Mouse (Mus musculus): ENCODE data around the gene Syt7. TPM values are rescaled to one million over a fixed set of nuclear protein-coding genes. Genes with fewer than 3 reads are reported as not detected.

Gene Syt7
- total RNA-seq, 1 experiment from 2014 or later = 27.9 TPM

GRCm38 (mm10) chr19:10425484-10426270 is 36.8 kb downstream of the Syt7 start:
- no peak for DNase-seq

- no peak for DNase-seq
Observed at GRCm38 (mm10) chr19:10426312-10426711, 37.4 kb downstream of the Syt7 start.

- DNase-seq = no peak
Observed at GRCm38 (mm10) chr19:10426793-10427192, 37.9 kb downstream of the Syt7 start.

GRCm38 (mm10) chr19:10427431-10427830 is 38.5 kb downstream of the Syt7 start:
- no peak for DNase-seq

GRCm38 (mm10) chr19:10429371-10429770 is 40.5 kb downstream of the Syt7 start:
- no peak for DNase-seq

- DNase-seq = no peak
Observed at GRCm38 (mm10) chr19:10431410-10431809, 42.5 kb downstream of the Syt7 start.

GRCm38 (mm10) chr19:10431841-10432240 is 43.0 kb downstream of the Syt7 start:
- no peak for DNase-seq

GRCm38 (mm10) chr19:10433225-10433624 is 44.3 kb downstream of the Syt7 start:
- no peak for DNase-seq

- no peak for DNase-seq
Observed at GRCm38 (mm10) chr19:10433879-10434540, 45.1 kb downstream of the Syt7 start.

GRCm38 (mm10) chr19:10434927-10435326 is 46.0 kb downstream of the Syt7 start:
- DNase-seq = no peak

GRCm38 (mm10) chr19:10435908-10436307 is 47.0 kb downstream of the Syt7 start:
- DNase-seq = peak; percentile 55

- no peak for DNase-seq
Observed at GRCm38 (mm10) chr19:10436726-10437125, 47.8 kb downstream of the Syt7 start.

- no peak for DNase-seq
Observed at GRCm38 (mm10) chr19:10437521-10437920, 48.6 kb downstream of the Syt7 start.

- DNase-seq = no peak
Observed at GRCm38 (mm10) chr19:10444685-10445369, 55.9 kb downstream of the Syt7 start.

GRCm38 (mm10) chr19:10448275-10448674 is 59.4 kb downstream of the Syt7 start:
- DNase-seq = no peak

GRCm38 (mm10) chr19:10449190-10449589 is 60.3 kb downstream of the Syt7 start:
- no peak for DNase-seq

GRCm38 (mm10) chr19:10449708-10450107 is 60.8 kb downstream of the Syt7 start:
- peak; percentile 47 for DNase-seq

- DNase-seq = no peak
Observed at GRCm38 (mm10) chr19:10454718-10455436, 66.0 kb downstream of the Syt7 start.

GRCm38 (mm10) chr19:10455437-10455806 is 66.5 kb downstream of the Syt7 start:
- DNase-seq = no peak

- DNase-seq = peak; percentile 60
Observed at GRCm38 (mm10) chr19:10456752-10457483, 68.0 kb downstream of the Syt7 start, which contains the start of gene Lrrc10b. Gene Lrrc10b (minus strand): TSS chr19:10457473.

GRCm38 (mm10) chr19:10457484-10457800 is 68.6 kb downstream of the Syt7 start:
- DNase-seq = peak; percentile 78

GRCm38 (mm10) chr19:10458096-10458495 is 69.2 kb downstream of the Syt7 start:
- DNase-seq = peak; percentile 35
